In genomic region chr15:9079626-9080025, GRCm38 (mm10) we compare ENCODE assay signal across 18 mouse cellular contexts. TPM values are rescaled to one million over a fixed set of nuclear protein-coding genes. Genes with fewer than 3 reads are reported as not detected.
DNase-seq lines count a peak whose midpoint lies in the region; ATAC-seq and TF ChIP-seq lines count a peak whose summit lies in the region.
"Had no signal": no experiment of that assay in that cellular context is flagged by ENCODE, and none has a peak within 500 bp of the region (broad histone marks: within the 10 kb centered on the region; RNA-seq: fewer than 3 reads in every experiment).

No protein-coding gene starts in this region.

- H3K9me3 ChIP-seq in erythroblast, embryonic 14.5 days (ENCODE audit: control insufficient read depth, low read length): no peaks in the 10 kb centered on the region
- no peaks in the 10 kb centered on the region for H3K9me3 ChIP-seq in intestine, embryonic 14.5 days (ENCODE audit: control insufficient read depth, low read length)
- H3K9me3 ChIP-seq in intestine, postnatal 0 days (ENCODE audit: control insufficient read depth): no peaks in the 10 kb centered on the region
- no peaks in the 10 kb centered on the region for H3K9me3 ChIP-seq in G1E (replicated peaks)
- H3K9me3 ChIP-seq in liver, embryonic 13.5 days (replicated peaks): no peaks in the 10 kb centered on the region
- H3K9me3 ChIP-seq: forebrain, embryonic 10.5 days; hindbrain, embryonic 10.5 days had no signal

- H3K27ac ChIP-seq in intestine, embryonic 14.5 days (ENCODE audit: low read depth): no peak overlapping the region
- no peak overlapping the region for H3K27ac ChIP-seq in intestine, postnatal 0 days (ENCODE audit: low read depth, low read length)
- H3K27ac ChIP-seq in liver, embryonic 13.5 days: peak overlapping the region; percentile 100

- H3K9ac ChIP-seq in intestine, embryonic 14.5 days (ENCODE audit: low read length): no peak overlapping the region
- no peak overlapping the region for H3K9ac ChIP-seq in intestine, postnatal 0 days (ENCODE audit: low read depth, low read length)
- peak overlapping the region; percentile 79 for H3K9ac ChIP-seq in liver, embryonic 13.5 days

- no peak for ATAC-seq in erythroblast, adult 5-6 weeks (replicated peaks; ENCODE audit: low FRiP score, poor library complexity, severe bottlenecking)
- ATAC-seq in intestine, embryonic 14.5 days (replicated peaks; ENCODE audit: low FRiP score, low TSS enrichment, low read depth): no peak
- ATAC-seq in intestine, postnatal 0 days: no peak
- ATAC-seq in G1E (ENCODE audit: extremely low read depth, insufficient number of reproducible peaks, low FRiP score, poor library complexity, severe bottlenecking): no peak
- ATAC-seq in liver, embryonic 13.5 days (ENCODE audit: low read depth): no peak
- ATAC-seq: activated CD4-positive, CD25-positive, alpha-beta regulatory T cell, adult 4 months had no signal

- H3K4me3 ChIP-seq in erythroblast, embryonic 14.5 days (replicated peaks): peak overlapping the region; percentile 89
- no peak overlapping the region for H3K4me3 ChIP-seq in intestine, embryonic 14.5 days (ENCODE audit: low read depth, low read length)
- no peak overlapping the region for H3K4me3 ChIP-seq in intestine, postnatal 0 days (ENCODE audit: low read depth, low read length)
- peak overlapping the region; percentile 51; the same call in 1 of the 2 replicates for H3K4me3 ChIP-seq in G1E (ENCODE audit: low read depth, low read length)
- peak overlapping the region; percentile 50 for H3K4me3 ChIP-seq in liver, embryonic 13.5 days (replicated peaks)
- H3K4me3 ChIP-seq: forebrain, embryonic 10.5 days; hindbrain, embryonic 10.5 days had no signal

- no peaks in the 10 kb centered on the region for H3K27me3 ChIP-seq in erythroblast, embryonic 14.5 days (ENCODE audit: control insufficient read depth)
- H3K27me3 ChIP-seq in intestine, embryonic 14.5 days (replicated peaks; ENCODE audit: control insufficient read depth, insufficient read depth, low read length): no peaks in the 10 kb centered on the region
- H3K27me3 ChIP-seq in intestine, postnatal 0 days (replicated peaks; ENCODE audit: control insufficient read depth, insufficient read depth, low read length): no peaks in the 10 kb centered on the region
- no peaks in the 10 kb centered on the region for H3K27me3 ChIP-seq in G1E (ENCODE audit: insufficient read depth, low read length)
- no peaks in the 10 kb centered on the region for H3K27me3 ChIP-seq in liver, embryonic 13.5 days
- H3K27me3 ChIP-seq: CH12.LX had no signal

- H3K4me2 ChIP-seq in intestine, embryonic 14.5 days (ENCODE audit: low read length): peak overlapping the region; percentile 4; the same call in 1 of the 2 replicates
- no peak overlapping the region for H3K4me2 ChIP-seq in intestine, postnatal 0 days (replicated peaks; ENCODE audit: low read depth)
- H3K4me2 ChIP-seq in liver, embryonic 13.5 days: peak overlapping the region; percentile 77
- H3K4me2 ChIP-seq: midbrain, embryonic 11.5 days had no signal

- WGBS in intestine, embryonic 14.5 days: 60% methylated on average over 5 of the region's 5 CpGs
- 43% methylated on average over 5 of the region's 5 CpGs for WGBS in intestine, postnatal 0 days
- 19% methylated on average over 5 of the region's 5 CpGs for WGBS in liver, embryonic 13.5 days (ENCODE audit: insufficient replicate concordance)

- DNase-seq in intestine, embryonic 14.5 days (ENCODE audit: low spot score): no peak
- no peak for DNase-seq in G1E (ENCODE audit: low spot score)
- no peak for DNase-seq in liver, embryonic 13.5 days
- no peak for DNase-seq in cerebellum, adult 11-12 months
- no peak for DNase-seq in spleen, postnatal 14 days (ENCODE audit: low spot score in 2 of 2)
- DNase-seq: adrenal gland, postnatal 36 days; cerebellum, postnatal 14 days; gastrocnemius, postnatal 10 days; kidney, postnatal 4 days; left cerebral cortex, postnatal 4 days had no signal

- peaks cover 96% of the 10 kb centered on the region for H3K36me3 ChIP-seq in erythroblast, embryonic 14.5 days (ENCODE audit: control insufficient read depth)
- peaks cover 5% of the 10 kb centered on the region; the same call in 1 of the 2 replicates for H3K36me3 ChIP-seq in intestine, embryonic 14.5 days (ENCODE audit: control insufficient read depth, insufficient read depth, low read length)
- no peaks in the 10 kb centered on the region for H3K36me3 ChIP-seq in intestine, postnatal 0 days (ENCODE audit: control insufficient read depth, insufficient read depth)
- H3K36me3 ChIP-seq in G1E (replicated peaks): peaks cover 63% of the 10 kb centered on the region
- peaks cover 53% of the 10 kb centered on the region for H3K36me3 ChIP-seq in liver, embryonic 13.5 days

- no peak for TF ChIP-seq CTCF in intestine, postnatal 0 days (IDR thresholded peaks at IDR 0.05; ENCODE audit: low read depth)
- no peak for TF ChIP-seq CTCF in G1E (IDR thresholded peaks at IDR 0.05; ENCODE audit: low read depth, low read length)

- H3K4me1 ChIP-seq in erythroblast, embryonic 14.5 days (ENCODE audit: control insufficient read depth): peaks cover 90% of the 10 kb centered on the region
- H3K4me1 ChIP-seq in intestine, embryonic 14.5 days (replicated peaks; ENCODE audit: control insufficient read depth, insufficient read depth, low read length): peaks cover 31% of the 10 kb centered on the region
- peaks cover 5% of the 10 kb centered on the region; the same call in 1 of the 2 replicates for H3K4me1 ChIP-seq in intestine, postnatal 0 days (replicated peaks; ENCODE audit: control insufficient read depth, insufficient read depth, low read length)
- peaks cover 78% of the 10 kb centered on the region for H3K4me1 ChIP-seq in G1E (ENCODE audit: insufficient read depth, low read depth, low read length)
- peaks cover 90% of the 10 kb centered on the region for H3K4me1 ChIP-seq in liver, embryonic 13.5 days (replicated peaks)

RNA-seq across cellular contexts. Expression of gene Nadk2, which starts 8.6 kb away (rescaled TPM):
- polyA plus RNA-seq in erythroblast, embryonic 14.5 days (2012): 7.3 and 10.8 TPM in 2 replicates
- 252 and 320 TPM in 2 replicates for total RNA-seq in erythroblast, adult 5-6 weeks (2015; ENCODE audit: low replicate concordance)
- 514 and 775 TPM in 2 replicates for total RNA-seq in erythroblast, adult 5-6 weeks (2017; ENCODE audit: low replicate concordance)
- polyA plus RNA-seq in intestine, embryonic 14.5 days (2014; fragmentation: Nextera tagmentation; extraction: Ambion mirVana): 44.6 and 46.5 TPM in 2 replicates
- polyA plus RNA-seq in intestine, postnatal 0 days (2015; fragmentation: Nextera tagmentation; extraction: Ambion mirVana): 37.3 and 38.8 TPM in 2 replicates
- total RNA-seq in G1E (2014; fragmentation: Nextera tagmentation): 222 and 250 TPM in 2 replicates
- 218 and 235 TPM in 2 replicates for total RNA-seq in G1E (2017)
- polyA plus RNA-seq in G1E (2012): 130 and 143 TPM in 2 replicates
- polyA plus RNA-seq in liver, embryonic 13.5 days (2015; fragmentation: Nextera tagmentation; extraction: Ambion mirVana): 103 and 120 TPM in 2 replicates

Comparison
In these comparisons a context has a peak if more than half of its experiments do, and no peak if none do; other contexts are left out.
1. H3K4me3 ChIP-seq: peak in erythroblast, embryonic 14.5 days (single experiment), G1E (single experiment) and liver, embryonic 13.5 days (single experiment); none in intestine, embryonic 14.5 days (single experiment) and intestine, postnatal 0 days (single experiment).